Mouse (Mus musculus) neutrophil, adult 5-6 weeks (primary cell): ENCODE results near the gene Mst1. TPM values are rescaled to one million over a fixed set of nuclear protein-coding genes. Genes with fewer than 3 reads are reported as not detected.
A peak's percentile ranks its signal among the peaks of the same experiment; 100 is the strongest.

ENCODE experiments used
- ATAC-seq: fragments of 151-379, 151-347 bp; 2 replicates; pipeline ENCODE4 v1.8.0; 2017; ENCODE audit warnings: mild to moderate bottlenecking, moderate TSS enrichment; ENCODE audit not compliant: insufficient number of reproducible peaks, poor library complexity, low FRiP score, severe bottlenecking; ENCODE audit errors: extremely low read depth
- total RNA-seq: library from RNA; stranded (forward); fragments of 200-1000 nt; gene quantifications from 2 replicates; pipeline ENCODE4 v1.2.3, GENCODE M21; 2017

The Mst1 gene
- total RNA-seq, 1 experiment from 2014 or later = not detected

GRCm38 (mm10) chr9:108093586-108093985, 13.3 kb downstream of the Mst1 start:
- ATAC-seq = no peak

- ATAC-seq = peak; percentile 84
These were observed 14.1 kb downstream of the Mst1 start, which contains the start of gene Apeh for GRCm38 (mm10) chr9:108094184-108094941. TSS of gene Apeh (minus strand) at chr9:108094606.

- no peak for ATAC-seq
These were observed 14.8 kb downstream of the Mst1 start for GRCm38 (mm10) chr9:108094998-108095411.

GRCm38 (mm10) chr9:108095518-108095917, 15.3 kb downstream of the Mst1 start:
- peak; percentile 45; the same call in 1 of the 2 replicates for ATAC-seq

- no peak for ATAC-seq
These were observed 15.9 kb downstream of the Mst1 start for GRCm38 (mm10) chr9:108095949-108096712.

GRCm38 (mm10) chr9:108099619-108100018, 19.4 kb downstream of the Mst1 start:
- no peak for ATAC-seq

- no peak for ATAC-seq
These were observed 24.7 kb downstream of the Mst1 start for GRCm38 (mm10) chr9:108104766-108105548.

- no peak for ATAC-seq
These were observed 25.3 kb downstream of the Mst1 start for GRCm38 (mm10) chr9:108105549-108105863.

GRCm38 (mm10) chr9:108106090-108106489, 25.9 kb downstream of the Mst1 start:
- ATAC-seq = no peak

GRCm38 (mm10) chr9:108107867-108108266, 27.6 kb downstream of the Mst1 start:
- no peak for ATAC-seq

- no peak for ATAC-seq
These were observed 29.9 kb downstream of the Mst1 start for GRCm38 (mm10) chr9:108110160-108110559.

GRCm38 (mm10) chr9:108111101-108111592, 30.9 kb downstream of the Mst1 start:
- no peak for ATAC-seq

- no peak for ATAC-seq
These were observed 31.4 kb downstream of the Mst1 start for GRCm38 (mm10) chr9:108111593-108112121.

GRCm38 (mm10) chr9:108112719-108113340, 32.6 kb downstream of the Mst1 start:
- ATAC-seq = no peak

GRCm38 (mm10) chr9:108115290-108116077, 35.2 kb downstream of the Mst1 start:
- no peak for ATAC-seq

- no peak for ATAC-seq
These were observed 36.9 kb downstream of the Mst1 start for GRCm38 (mm10) chr9:108117143-108117542.

- ATAC-seq = no peak
These were observed 39.7 kb downstream of the Mst1 start for GRCm38 (mm10) chr9:108119891-108120411.

- ATAC-seq = 0 out of 2 replicates have a peak, but pooled peaks have one; percentile 25
These were observed 40.4 kb downstream of the Mst1 start for GRCm38 (mm10) chr9:108120671-108121070.
